Mouse (Mus musculus): ENCODE data around the gene Glcci1. TPM values are rescaled to one million over a fixed set of nuclear protein-coding genes. Genes with fewer than 3 reads are reported as not detected.
A peak's percentile ranks its signal among the peaks of the same experiment; 100 is the strongest.

Glcci1 gene
- polyA plus RNA-seq, 1 experiment from 2014 or later: 19.0 TPM

GRCm38 (mm10) chr6:8484437-8485275 is 24.7 kb upstream of the Glcci1 start:
- Histone ChIP-seq H3K9me3 (no peaks in the 10 kb centered on the region), H3K4me2 (replicated peaks) (no peak overlapping the region), H3K36me3 (no peaks in the 10 kb centered on the region), H3K27ac (replicated peaks) (no peak overlapping the region), H3K27me3 (no peaks in the 10 kb centered on the region), H3K9ac (replicated peaks) (no peak overlapping the region), H3K4me3 (no peak overlapping the region), H3K4me1 (peaks cover 14% of the 10 kb centered on the region)
- no peak for ATAC-seq (replicated peaks)
- 95% methylated on average over 17 of the region's 17 CpGs for WGBS

- no peak overlapping the region for H3K27ac ChIP-seq (replicated peaks)
- peaks cover 14% of the 10 kb centered on the region for H3K4me1 ChIP-seq
- no peaks in the 10 kb centered on the region for H3K9me3 ChIP-seq
- H3K36me3 ChIP-seq: no peaks in the 10 kb centered on the region
- H3K27me3 ChIP-seq: no peaks in the 10 kb centered on the region
- H3K4me2 ChIP-seq (replicated peaks): no peak overlapping the region
- H3K9ac ChIP-seq (replicated peaks): no peak overlapping the region
- H3K4me3 ChIP-seq: no peak overlapping the region
- WGBS: 90% methylated on average over 16 of the region's 16 CpGs
- no peak for ATAC-seq (replicated peaks)
Observed at GRCm38 (mm10) chr6:8485414-8486175, 23.8 kb upstream of the Glcci1 start.

GRCm38 (mm10) chr6:8486391-8487043 is 22.9 kb upstream of the Glcci1 start:
- Histone ChIP-seq H3K27me3 (no peaks in the 10 kb centered on the region), H3K4me1 (peaks cover 14% of the 10 kb centered on the region), H3K4me3 (no peak overlapping the region), H3K4me2 (replicated peaks) (no peak overlapping the region), H3K9ac (replicated peaks) (no peak overlapping the region), H3K9me3 (no peaks in the 10 kb centered on the region), H3K36me3 (no peaks in the 10 kb centered on the region), H3K27ac (replicated peaks) (no peak overlapping the region)
- ATAC-seq (replicated peaks): no peak; the same call in 1 of the 2 replicates
- WGBS: 66% methylated on average over 17 of the region's 17 CpGs

DNA sequence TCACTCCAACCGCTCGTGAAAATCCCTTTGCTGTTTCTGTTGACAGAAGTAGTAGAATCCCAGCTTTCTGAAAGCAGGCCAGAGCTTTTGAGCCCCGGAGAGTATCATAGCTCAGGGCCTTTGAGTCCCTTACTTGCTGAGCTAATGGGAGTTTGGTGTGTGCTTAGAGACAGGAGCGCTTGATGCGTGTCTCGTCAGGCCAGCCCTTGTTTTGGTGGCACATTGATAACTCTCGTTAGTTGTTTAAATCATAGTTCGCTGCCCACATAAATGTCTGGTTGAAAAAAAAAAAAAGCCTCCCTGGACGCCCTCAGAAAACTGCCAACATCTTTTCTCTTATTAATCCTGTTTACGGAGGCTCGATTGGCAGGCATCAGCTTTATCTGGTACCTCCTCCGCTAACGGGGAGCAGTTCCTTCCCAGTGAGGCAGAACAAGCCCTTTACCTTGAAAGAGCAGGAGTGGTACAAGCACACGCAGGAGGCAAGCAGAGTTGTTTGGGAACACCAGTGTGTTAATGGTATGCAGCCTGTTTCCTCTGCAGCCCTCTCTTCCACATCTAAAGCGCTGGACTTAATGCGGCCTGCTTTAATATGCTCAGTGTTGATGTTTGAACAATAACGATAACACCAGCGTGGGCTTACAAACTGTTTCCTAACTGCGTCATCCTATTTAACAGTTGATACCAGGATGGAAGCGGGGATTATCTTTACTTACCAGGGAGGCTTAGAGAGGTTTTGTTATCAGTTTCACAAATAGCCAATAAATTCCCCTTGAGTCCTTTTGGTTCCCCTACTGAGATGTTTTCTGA is 22.2 kb upstream of the Glcci1 start:
- no peak overlapping the region for H3K27ac ChIP-seq (replicated peaks)
- H3K4me2 ChIP-seq (replicated peaks): peak overlapping the region; percentile 8; the same call in 1 of the 2 replicates

GRCm38 (mm10) chr6:8488249-8488648 is 21.2 kb upstream of the Glcci1 start:
- no peak for ATAC-seq (replicated peaks)
- H3K27me3 ChIP-seq: no peaks in the 10 kb centered on the region
- H3K27ac ChIP-seq (replicated peaks): no peak overlapping the region
- no peak overlapping the region for H3K9ac ChIP-seq (replicated peaks)
- no peaks in the 10 kb centered on the region for H3K9me3 ChIP-seq
- 70% methylated on average over 5 of the region's 5 CpGs for WGBS
- peaks cover 14% of the 10 kb centered on the region for H3K4me1 ChIP-seq
- no peak overlapping the region for H3K4me2 ChIP-seq (replicated peaks)
- H3K4me3 ChIP-seq: no peak overlapping the region
- no peaks in the 10 kb centered on the region for H3K36me3 ChIP-seq

More for the DNA sequence above, 22.2 kb upstream of the Glcci1 start:
- H3K4me3 ChIP-seq: no peak overlapping the region
- 25% methylated on average over 20 of the region's 20 CpGs for WGBS
- H3K4me1 ChIP-seq: peaks cover 14% of the 10 kb centered on the region
- no peaks in the 10 kb centered on the region for H3K27me3 ChIP-seq
- H3K36me3 ChIP-seq: no peaks in the 10 kb centered on the region
- H3K9ac ChIP-seq (replicated peaks): no peak overlapping the region
- H3K9me3 ChIP-seq: no peaks in the 10 kb centered on the region
- ATAC-seq (replicated peaks): no peak; the same call in 1 of the 2 replicates

- Histone ChIP-seq H3K9ac (replicated peaks) (no peak overlapping the region), H3K4me1 (peaks cover 14% of the 10 kb centered on the region), H3K4me3 (no peak overlapping the region), H3K9me3 (no peaks in the 10 kb centered on the region), H3K36me3 (no peaks in the 10 kb centered on the region), H3K27ac (replicated peaks) (no peak overlapping the region), H3K27me3 (no peaks in the 10 kb centered on the region), H3K4me2 (replicated peaks) (no peak overlapping the region)
- no peak for ATAC-seq (replicated peaks)
- 69% methylated on average over 7 of the region's 7 CpGs for WGBS
Observed at GRCm38 (mm10) chr6:8489266-8489665, 20.1 kb upstream of the Glcci1 start.

DNA sequence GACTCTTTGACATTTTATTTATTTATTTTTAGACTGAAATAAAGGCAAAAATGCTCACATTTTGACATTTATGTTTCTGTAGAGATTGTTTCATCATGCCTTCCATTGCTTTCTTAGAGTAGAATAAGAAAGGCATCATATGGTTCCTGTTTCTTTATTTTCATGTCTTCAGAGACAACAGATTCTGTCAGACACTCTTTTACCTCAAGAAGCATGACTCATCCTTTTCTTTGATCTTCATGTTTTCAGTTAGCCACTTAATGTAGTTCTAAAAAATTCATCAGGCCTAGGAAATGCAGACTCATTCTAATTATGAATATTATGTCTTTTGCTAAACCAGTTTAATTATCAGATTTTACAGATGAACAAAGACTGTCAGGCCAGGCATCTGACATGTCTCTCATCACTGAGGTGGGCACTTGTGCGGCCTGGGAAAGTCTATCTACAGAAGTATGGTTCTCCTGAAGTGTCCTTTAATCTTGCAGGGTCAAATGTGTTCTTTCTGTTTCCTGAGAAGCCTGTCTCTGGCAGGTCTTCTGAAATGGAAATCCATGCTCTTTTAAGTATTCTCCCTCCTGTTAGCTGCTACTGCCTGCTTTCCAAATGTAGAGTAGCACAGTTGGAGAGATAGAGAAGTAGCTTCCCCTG is 19.3 kb upstream of the Glcci1 start:
- Histone ChIP-seq H3K9me3 (no peaks in the 10 kb centered on the region), H3K4me2 (replicated peaks) (no peak overlapping the region), H3K36me3 (no peaks in the 10 kb centered on the region), H3K27me3 (no peaks in the 10 kb centered on the region), H3K4me1 (peaks cover 14% of the 10 kb centered on the region), H3K9ac (replicated peaks) (no peak overlapping the region), H3K4me3 (no peak overlapping the region), H3K27ac (replicated peaks) (no peak overlapping the region)
- ATAC-seq (replicated peaks): no peak
- WGBS: 92% methylated on average over 1 of the region's 1 CpGs

GRCm38 (mm10) chr6:8492248-8492647 is 17.2 kb upstream of the Glcci1 start:
- Histone ChIP-seq H3K36me3 (no peaks in the 10 kb centered on the region), H3K4me3 (no peak overlapping the region), H3K27me3 (no peaks in the 10 kb centered on the region), H3K4me2 (replicated peaks) (no peak overlapping the region), H3K4me1 (peaks cover 5% of the 10 kb centered on the region), H3K9me3 (no peaks in the 10 kb centered on the region), H3K27ac (replicated peaks) (no peak overlapping the region), H3K9ac (replicated peaks) (no peak overlapping the region)
- 96% methylated on average over 3 of the region's 3 CpGs for WGBS
- ATAC-seq (replicated peaks): no peak

DNA sequence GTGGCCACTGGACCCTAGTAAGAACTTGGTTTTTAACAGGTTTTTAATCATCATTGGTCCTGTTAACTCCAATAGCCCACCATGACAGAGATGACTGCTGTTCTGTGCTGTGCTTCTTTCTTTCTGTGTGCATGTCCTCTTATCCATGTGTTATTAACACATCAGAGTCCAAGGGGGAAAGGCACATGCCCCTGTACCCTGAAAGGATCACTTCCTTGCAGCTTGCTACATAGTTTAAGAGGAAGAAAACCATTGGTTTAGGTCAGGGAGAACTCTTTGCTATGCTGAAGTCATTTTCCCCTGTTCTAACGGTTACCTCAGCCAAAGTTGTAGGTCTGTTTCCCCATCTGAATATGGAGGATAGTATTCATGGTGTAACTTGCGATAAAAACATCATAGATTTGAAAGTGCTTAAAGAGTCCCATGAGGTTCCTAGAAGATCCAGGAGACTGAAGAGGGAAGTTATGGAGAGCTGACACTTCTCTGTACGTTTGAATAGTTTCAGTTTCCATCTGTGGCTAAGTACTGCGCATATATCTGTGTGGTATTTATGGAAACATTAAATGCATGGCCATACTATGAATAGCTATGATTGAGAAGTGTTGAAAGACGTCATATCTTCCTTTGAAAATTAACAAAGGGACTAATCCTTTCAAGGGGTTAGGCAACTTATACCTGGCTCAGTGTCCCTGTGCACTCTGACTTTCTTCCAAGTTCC is 14.1 kb upstream of the Glcci1 start:
- H3K9ac ChIP-seq (replicated peaks): no peak overlapping the region
- H3K9me3 ChIP-seq: no peaks in the 10 kb centered on the region
- no peak for ATAC-seq (replicated peaks)
- H3K27ac ChIP-seq (replicated peaks): no peak overlapping the region
- H3K4me2 ChIP-seq (replicated peaks): no peak overlapping the region
- no peaks in the 10 kb centered on the region for H3K27me3 ChIP-seq
- no peaks in the 10 kb centered on the region for H3K36me3 ChIP-seq
- no peaks in the 10 kb centered on the region for H3K4me1 ChIP-seq
- no peak overlapping the region for H3K4me3 ChIP-seq
- WGBS: 87% methylated on average over 5 of the region's 5 CpGs

DNA sequence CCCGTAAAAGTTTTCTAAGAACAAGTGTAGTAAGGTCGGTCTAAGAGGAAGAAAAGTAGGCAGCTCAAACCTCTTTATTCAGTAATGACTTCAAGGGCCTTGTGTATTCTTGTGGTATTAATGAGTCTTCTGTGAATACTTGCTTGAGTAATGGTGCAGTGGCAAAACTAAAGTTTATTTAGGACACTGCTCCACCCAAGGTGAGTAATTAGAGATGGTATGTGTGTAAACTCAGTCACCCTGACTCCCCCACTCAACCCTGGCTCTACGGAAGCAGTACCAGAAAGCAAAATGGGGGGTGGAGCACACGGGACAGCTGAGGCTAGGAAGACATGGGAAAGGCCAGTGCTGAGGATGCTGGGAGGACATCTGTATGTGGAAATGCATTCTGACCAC is 13.6 kb upstream of the Glcci1 start:
- Histone ChIP-seq H3K4me3 (no peak overlapping the region), H3K4me1 (no peaks in the 10 kb centered on the region), H3K9ac (replicated peaks) (no peak overlapping the region), H3K27me3 (no peaks in the 10 kb centered on the region), H3K36me3 (no peaks in the 10 kb centered on the region), H3K4me2 (replicated peaks) (no peak overlapping the region), H3K27ac (replicated peaks) (no peak overlapping the region), H3K9me3 (no peaks in the 10 kb centered on the region)
- no peak for ATAC-seq (replicated peaks)
- 78% methylated on average over 4 of the region's 4 CpGs for WGBS

Measured in forebrain, embryonic 15.5 days (tissue).